Mouse (Mus musculus): Measurements from ENCODE around the gene Snrpg. TPM values are rescaled to one million over a fixed set of nuclear protein-coding genes. Genes with fewer than 3 reads are reported as not detected.
A peak's percentile ranks its signal among the peaks of the same experiment; 100 is the strongest.

Gene Snrpg
- total RNA-seq, 2 experiments from 2014 or later: 80.7 to 103 TPM

- no peak for DNase-seq (ENCODE audit: low spot score in 2 of 2)
Measured at GRCm38 (mm10) chr6:86397257-86397980, 26.3 kb downstream of the Snrpg start.

GRCm38 (mm10) chr6:86398986-86399385 is 27.9 kb downstream of the Snrpg start:
- DNase-seq (ENCODE audit: low spot score in 2 of 2): no peak

GRCm38 (mm10) chr6:86399995-86400394 is 28.9 kb downstream of the Snrpg start:
- no peak for DNase-seq (ENCODE audit: low spot score in 2 of 2)

- DNase-seq (ENCODE audit: low spot score in 2 of 2): peak; percentile 36 to 57
Measured at GRCm38 (mm10) chr6:86400972-86401371, 29.9 kb downstream of the Snrpg start.

GRCm38 (mm10) chr6:86402681-86403607 is 31.8 kb downstream of the Snrpg start:
- peak in 1 of 2 experiments; percentile 18 for DNase-seq (ENCODE audit: low spot score in 2 of 2)

- DNase-seq (ENCODE audit: low spot score in 2 of 2): peak; percentile 92
Measured at GRCm38 (mm10) chr6:86403728-86404099, 32.6 kb downstream of the Snrpg start.

GRCm38 (mm10) chr6:86404100-86404861 is 33.2 kb downstream of the Snrpg start, which contains the start of gene Tia1:
Gene Tia1, plus strand, starts transcription at chr6:86404219.
- DNase-seq (ENCODE audit: low spot score in 2 of 2): peak; percentile 97 to 99

GRCm38 (mm10) chr6:86404996-86405395 is 33.9 kb downstream of the Snrpg start:
- no peak for DNase-seq (ENCODE audit: low spot score in 2 of 2)

- no peak for DNase-seq (ENCODE audit: low spot score in 2 of 2)
Measured at GRCm38 (mm10) chr6:86406306-86406705, 35.2 kb downstream of the Snrpg start.

- DNase-seq (ENCODE audit: low spot score in 2 of 2): no peak
Measured at GRCm38 (mm10) chr6:86418711-86419110, 47.6 kb downstream of the Snrpg start.

- no peak for DNase-seq (ENCODE audit: low spot score in 2 of 2)
Measured at GRCm38 (mm10) chr6:86419239-86419638, 48.1 kb downstream of the Snrpg start.

- no peak for DNase-seq (ENCODE audit: low spot score in 2 of 2)
Measured at GRCm38 (mm10) chr6:86420491-86420890, 49.4 kb downstream of the Snrpg start.

- no peak for DNase-seq (ENCODE audit: low spot score in 2 of 2)
Measured at GRCm38 (mm10) chr6:86426358-86426757, 55.3 kb downstream of the Snrpg start, which contains the start of gene Gm44790. Gene Gm44790, plus strand, starts transcription at chr6:86426658.

Other genes starting within 250 kb of the Snrpg start
- gene Tgfa, start 176.1 kb upstream of the Snrpg start, total RNA-seq (2021): 10 to 100 TPM; 36.2 to 38.5 TPM
- 10 to 100 TPM; 37.2 to 38.4 TPM for gene Fam136a, start 5.7 kb upstream of the Snrpg start, total RNA-seq (2021)
- 100 to 1,000 TPM; 119 to 133 TPM for gene Pcyox1, start 25.9 kb downstream of the Snrpg start, total RNA-seq (2021)
- gene Tia1, start 32.9 kb downstream of the Snrpg start, total RNA-seq (2021): 100 to 1,000 TPM; 148 to 168 TPM
- gene Gm44790, start 55.4 kb downstream of the Snrpg start, total RNA-seq (2021): not detected
- 10 to 100 TPM; 13.6 to 15.9 TPM for gene C87436, start 67.1 kb downstream of the Snrpg start, total RNA-seq (2021)
- 100 to 1,000 TPM; 159 to 184 TPM for gene Pcbp1, start 155.0 kb downstream of the Snrpg start, total RNA-seq (2021)